Mouse (Mus musculus) heart, embryonic 16.5 days (tissue): Measurements from ENCODE around the gene Ankrd13a. TPM values are rescaled to one million over a fixed set of nuclear protein-coding genes. Genes with fewer than 3 reads are reported as not detected.

ENCODE experiments used
- ATAC-seq: fragments of 200-750 bp; cut with Nextera tagmentation; replicated peaks from 2 replicates; pipeline ENCODE4 v1.8.0; 2017; ENCODE audit warnings: moderate number of reproducible peaks; ENCODE audit not compliant: insufficient read depth, low FRiP score; ENCODE audit errors: extremely low read depth
- H3K27ac ChIP-seq: fragments of 300-500 bp; sonication (generic); 2 replicates; pipeline ENCODE4 v1.5.1; 2014; ENCODE audit warnings: mild to moderate bottlenecking, low read length, control low read depth, moderate library complexity
- H3K27me3 ChIP-seq: fragments of 300-500 bp; sonication (generic); 2 replicates; pipeline ENCODE4 v1.6.1; 2014; ENCODE audit warnings: low read length, mixed read lengths; ENCODE audit not compliant: control insufficient read depth, insufficient read depth
- H3K36me3 ChIP-seq: fragments of 300-500 bp; sonication (generic); 2 replicates; pipeline ENCODE4 v1.6.1; 2014; ENCODE audit not compliant: control insufficient read depth, insufficient read depth
- H3K4me1 ChIP-seq: fragments of 300-500 bp; sonication (generic); 2 replicates; pipeline ENCODE4 v1.6.1; 2014; ENCODE audit warnings: low read length, mixed read lengths; ENCODE audit not compliant: control insufficient read depth, insufficient read depth
- H3K4me2 ChIP-seq: fragments of 300-500 bp; sonication (generic); 2 replicates; pipeline ENCODE4 v1.6.1; 2014; ENCODE audit warnings: low read depth, mild to moderate bottlenecking, control low read depth, low read length
- H3K4me3 ChIP-seq: fragments of 300-500 bp; sonication (generic); 2 replicates; pipeline ENCODE4 v1.5.1; 2014; ENCODE audit warnings: mild to moderate bottlenecking, control low read depth, low read length
- H3K9ac ChIP-seq: fragments of 300-500 bp; sonication (generic); 2 replicates; pipeline ENCODE4 v1.6.1; 2014; ENCODE audit warnings: low read length, control low read depth
- H3K9me3 ChIP-seq: fragments of 300-500 bp; sonication (generic); replicated peaks from 2 replicates; pipeline ENCODE4 v1.6.1; 2016; ENCODE audit warnings: low read length; ENCODE audit not compliant: control insufficient read depth
- WGBS: fragments of 180-500 bp; shearing (Covaris S2); extraction: QIAGEN DNeasy Blood & Tissue Kit; methylation state at CpG from one replicate; pipeline ENCODE4 v1.1.7; 2014; 5-methylcytosine and 5-hydroxymethylcytosine counted together
- polyA plus RNA-seq: library from polyadenylated mRNA; unstranded; fragments of >200 nt; fragmentation: Nextera tagmentation; extraction: Ambion mirVana; gene quantifications from 2 replicates; pipeline ENCODE4 v1.2.1, GENCODE M21; 2015

Ankrd13a gene
- polyA plus RNA-seq, 1 experiment from 2014 or later, result 28.4 TPM

DNA sequence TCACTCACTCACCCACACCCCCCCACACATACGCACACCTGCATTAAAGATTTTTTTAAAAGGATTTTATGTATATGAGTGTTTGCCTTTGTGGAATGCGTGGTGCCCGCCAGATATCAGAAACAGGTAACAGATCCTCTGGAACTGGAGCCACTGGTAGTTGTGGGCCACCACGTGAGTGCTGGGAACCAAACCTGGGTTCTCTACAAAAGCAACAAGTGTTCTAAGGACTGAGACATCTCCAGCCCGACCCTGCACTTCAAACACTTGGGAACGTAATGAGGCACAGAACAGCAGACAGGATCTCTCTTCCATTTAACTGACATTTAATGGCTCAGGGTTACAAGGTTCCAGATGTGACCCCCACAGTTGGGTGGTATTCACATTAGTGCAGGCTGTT lies 33.4 kb downstream of the Ankrd13a start:
- WGBS, result 66% methylated on average over 6 of the region's 6 CpGs
- Histone ChIP-seq H3K4me3 (no peak overlapping the region), H3K27ac (peak overlapping the region; percentile 84), H3K9ac (no peak overlapping the region; the same call in 1 of the 2 replicates), H3K4me1 (peaks cover 28% of the 10 kb centered on the region), H3K36me3 (peaks cover 16% of the 10 kb centered on the region), H3K9me3 (no peaks in the 10 kb centered on the region), H3K27me3 (no peaks in the 10 kb centered on the region), H3K4me2 (peak overlapping the region; percentile 2; the same call in 1 of the 2 replicates)
- ATAC-seq, result no peak

DNA sequence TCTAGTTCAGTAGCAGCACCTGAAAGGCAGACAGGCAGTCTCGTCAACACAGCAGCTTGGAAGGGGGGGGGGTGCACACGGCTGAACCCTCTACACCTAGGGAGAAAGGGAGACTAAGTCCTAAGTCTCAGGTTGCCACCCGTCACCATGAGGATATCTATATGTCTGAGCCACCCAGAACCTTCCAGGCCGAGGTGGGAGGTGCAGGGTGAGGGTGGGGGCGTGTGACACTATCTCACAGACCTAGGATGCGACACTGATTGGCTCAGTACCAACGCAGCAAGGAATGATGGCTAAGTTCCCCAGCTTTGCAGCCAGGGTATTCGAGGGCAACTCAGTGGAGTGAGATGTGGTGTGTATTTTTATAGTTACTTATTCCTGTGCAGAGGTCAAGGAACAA lies 33.9 kb downstream of the Ankrd13a start:
- no peak overlapping the region; the same call in 1 of the 2 replicates for H3K27ac ChIP-seq
- ATAC-seq, result no peak
- H3K4me3 ChIP-seq, result no peak overlapping the region
- H3K4me1 ChIP-seq, result peaks cover 29% of the 10 kb centered on the region
- H3K4me2 ChIP-seq, result no peak overlapping the region
- no peak overlapping the region for H3K9ac ChIP-seq
- WGBS, result 74% methylated on average over 8 of the region's 8 CpGs
- H3K27me3 ChIP-seq, result no peaks in the 10 kb centered on the region
- H3K36me3 ChIP-seq, result peaks cover 13% of the 10 kb centered on the region
- H3K9me3 ChIP-seq, result no peaks in the 10 kb centered on the region

DNA sequence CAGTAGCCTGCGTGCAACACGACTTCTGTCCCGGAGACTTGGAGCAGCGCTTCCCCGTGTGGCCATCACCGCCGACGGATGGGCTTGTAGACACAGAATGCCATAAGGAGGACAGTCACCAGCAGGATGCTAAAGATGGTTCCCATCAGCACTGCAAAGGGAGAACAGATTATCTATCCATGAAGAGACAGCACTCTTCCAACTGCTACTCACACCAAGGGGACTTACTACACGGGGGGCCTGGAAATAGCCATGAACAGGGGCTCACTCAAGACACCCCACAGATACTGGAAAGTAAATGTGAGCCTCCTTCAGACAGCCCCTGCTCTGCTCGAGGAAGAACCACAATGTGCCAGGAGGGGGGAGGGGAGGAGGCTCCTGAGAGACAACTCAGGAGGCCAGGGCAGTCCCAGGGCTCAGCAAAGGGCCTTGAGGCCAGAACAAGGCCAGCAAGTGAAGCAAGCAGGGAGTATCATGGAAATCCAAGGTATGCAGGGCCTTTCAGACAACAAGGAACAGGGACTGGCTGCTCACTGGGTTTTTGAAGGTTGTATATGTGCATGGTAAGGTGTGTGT lies 34.8 kb downstream of the Ankrd13a start:
- Histone ChIP-seq H3K36me3 (peaks cover 4% of the 10 kb centered on the region), H3K27ac (no peak overlapping the region), H3K4me2 (no peak overlapping the region), H3K9me3 (no peaks in the 10 kb centered on the region), H3K27me3 (no peaks in the 10 kb centered on the region), H3K4me3 (no peak overlapping the region), H3K4me1 (peaks cover 29% of the 10 kb centered on the region), H3K9ac (no peak overlapping the region)
- 78% methylated on average over 10 of the region's 10 CpGs for WGBS
- no peak for ATAC-seq

DNA sequence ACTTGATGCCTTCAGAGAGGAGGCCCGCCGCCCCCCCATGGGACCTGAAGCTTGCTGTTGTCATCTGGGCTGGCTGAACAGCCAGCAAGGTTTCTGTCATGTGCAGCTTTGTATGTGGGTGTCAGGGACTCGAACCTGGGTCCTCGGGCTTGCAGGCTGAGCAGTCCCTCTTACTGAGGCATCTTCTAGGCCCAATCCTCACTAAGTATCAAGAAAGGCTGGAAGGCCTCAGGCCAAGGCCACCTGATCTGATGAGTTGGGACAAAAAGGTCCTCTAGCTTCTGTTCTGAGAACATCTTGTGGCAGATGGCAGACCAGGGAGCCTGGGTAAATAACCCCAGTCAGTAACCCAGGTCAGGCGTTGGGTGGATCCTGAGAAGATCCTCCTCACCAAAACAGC lies 35.3 kb downstream of the Ankrd13a start:
- Histone ChIP-seq H3K4me3 (no peak overlapping the region), H3K27me3 (no peaks in the 10 kb centered on the region), H3K36me3 (no peaks in the 10 kb centered on the region), H3K4me1 (peaks cover 29% of the 10 kb centered on the region), H3K27ac (no peak overlapping the region), H3K9me3 (no peaks in the 10 kb centered on the region), H3K4me2 (no peak overlapping the region), H3K9ac (no peak overlapping the region)
- WGBS, result 83% methylated on average over 5 of the region's 5 CpGs
- no peak for ATAC-seq

DNA sequence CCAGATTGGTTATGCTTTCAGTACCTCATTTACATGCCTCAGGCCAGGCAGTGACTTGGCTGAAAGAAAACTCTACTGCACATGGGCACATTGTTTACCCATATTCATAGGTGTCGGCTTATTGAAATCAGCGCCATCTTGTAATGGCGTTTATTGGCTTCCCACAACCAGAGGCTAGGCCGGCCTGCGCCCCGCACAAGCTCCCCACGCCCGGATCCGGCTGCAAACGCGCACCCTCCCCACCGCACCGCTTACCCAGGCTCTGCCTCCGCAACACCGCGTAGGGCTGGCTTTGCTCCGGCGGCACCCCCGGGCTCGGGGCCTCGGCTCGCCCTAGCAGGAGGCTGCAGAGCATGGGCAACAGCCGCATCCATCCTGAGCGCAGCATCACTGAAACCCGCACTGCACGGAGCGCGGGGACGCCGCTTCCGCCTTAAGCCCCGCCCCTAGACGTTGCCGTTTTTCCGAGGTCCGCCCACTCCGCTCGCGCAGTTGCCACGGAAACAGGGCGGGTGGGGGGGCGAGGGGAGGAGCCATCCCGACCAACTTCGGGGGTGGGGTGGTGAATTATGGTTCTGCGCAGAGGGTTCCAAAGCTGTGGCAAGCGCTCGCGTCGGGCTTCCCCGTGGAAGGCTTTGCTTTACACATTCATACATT lies 39.2 kb downstream of the Ankrd13a start:
- peaks cover 3% of the 10 kb centered on the region for H3K4me1 ChIP-seq
- WGBS, result under 1% methylated on average over 50 of the region's 50 CpGs

DNA sequence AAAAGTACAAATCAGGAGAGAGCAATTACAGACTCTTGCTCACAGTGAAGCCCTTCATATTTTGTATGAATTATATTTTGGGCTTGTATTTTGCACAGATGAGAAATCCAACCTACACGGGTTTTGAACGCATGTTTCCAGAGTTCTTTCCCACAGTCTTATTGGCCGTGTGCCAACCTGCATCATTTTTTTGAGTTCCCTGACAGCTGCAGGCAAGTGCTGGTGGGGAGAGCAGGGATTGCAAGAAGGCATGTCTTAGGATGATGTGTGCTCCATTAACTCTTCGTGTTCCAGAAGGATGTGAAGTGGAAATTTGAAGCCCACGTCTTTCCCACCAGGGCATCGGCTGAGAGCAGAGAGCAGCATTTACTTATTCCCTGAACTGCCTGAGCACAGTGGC lies 42.1 kb downstream of the Ankrd13a start:
- Histone ChIP-seq H3K4me3 (no peak overlapping the region), H3K27ac (no peak overlapping the region), H3K27me3 (no peaks in the 10 kb centered on the region), H3K4me2 (no peak overlapping the region), H3K9me3 (peaks cover 2% of the 10 kb centered on the region; the same call in 1 of the 2 replicates), H3K9ac (no peak overlapping the region), H3K4me1 (peaks cover 3% of the 10 kb centered on the region; the same call in 1 of the 2 replicates), H3K36me3 (0 out of 2 replicates have a peak, but pooled peaks cover 3% of the 10 kb centered on the region)
- no peak for ATAC-seq
- 74% methylated on average over 6 of the region's 6 CpGs for WGBS

More for the DNA sequence above, 39.2 kb downstream of the Ankrd13a start:
- no peaks in the 10 kb centered on the region for H3K9me3 ChIP-seq
- H3K9ac ChIP-seq, result peak overlapping the region; percentile 90
- no peaks in the 10 kb centered on the region for H3K36me3 ChIP-seq
- H3K4me2 ChIP-seq, result peak overlapping the region; percentile 76
- peak overlapping the region; percentile 79 for H3K27ac ChIP-seq
- ATAC-seq, result peak; percentile 90
- H3K4me3 ChIP-seq, result peak overlapping the region; percentile 99
- no peaks in the 10 kb centered on the region for H3K27me3 ChIP-seq

DNA sequence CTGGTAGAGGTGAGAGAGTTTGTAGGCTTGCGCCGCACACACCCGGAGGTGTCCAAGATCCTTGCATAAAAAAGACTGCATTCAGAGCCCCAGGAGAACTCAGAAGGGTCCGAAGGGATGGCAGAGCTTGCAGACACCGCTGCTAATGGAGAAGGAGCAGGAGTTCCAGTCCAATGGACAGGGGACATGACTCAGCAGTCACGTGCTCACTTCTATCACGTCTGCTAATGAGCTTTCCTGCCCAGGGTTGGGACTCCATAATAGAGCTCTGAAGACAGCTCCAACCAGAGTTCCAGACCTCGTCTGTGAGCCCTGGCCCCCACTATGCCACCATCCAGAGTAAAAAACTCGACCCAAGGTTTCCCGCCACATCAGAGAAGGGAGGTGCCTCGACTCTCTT lies 43.6 kb downstream of the Ankrd13a start:
- H3K9ac ChIP-seq, result no peak overlapping the region
- ATAC-seq, result no peak
- H3K4me2 ChIP-seq, result no peak overlapping the region
- no peak overlapping the region for H3K27ac ChIP-seq
- H3K4me3 ChIP-seq, result no peak overlapping the region
- 74% methylated on average over 11 of the region's 11 CpGs for WGBS
- 0 out of 2 replicates have a peak, but pooled peaks cover 3% of the 10 kb centered on the region for H3K36me3 ChIP-seq
- H3K27me3 ChIP-seq, result no peaks in the 10 kb centered on the region
- no peaks in the 10 kb centered on the region; the same call in 1 of the 2 replicates for H3K4me1 ChIP-seq
- H3K9me3 ChIP-seq, result peaks cover 4% of the 10 kb centered on the region; the same call in 1 of the 2 replicates

DNA sequence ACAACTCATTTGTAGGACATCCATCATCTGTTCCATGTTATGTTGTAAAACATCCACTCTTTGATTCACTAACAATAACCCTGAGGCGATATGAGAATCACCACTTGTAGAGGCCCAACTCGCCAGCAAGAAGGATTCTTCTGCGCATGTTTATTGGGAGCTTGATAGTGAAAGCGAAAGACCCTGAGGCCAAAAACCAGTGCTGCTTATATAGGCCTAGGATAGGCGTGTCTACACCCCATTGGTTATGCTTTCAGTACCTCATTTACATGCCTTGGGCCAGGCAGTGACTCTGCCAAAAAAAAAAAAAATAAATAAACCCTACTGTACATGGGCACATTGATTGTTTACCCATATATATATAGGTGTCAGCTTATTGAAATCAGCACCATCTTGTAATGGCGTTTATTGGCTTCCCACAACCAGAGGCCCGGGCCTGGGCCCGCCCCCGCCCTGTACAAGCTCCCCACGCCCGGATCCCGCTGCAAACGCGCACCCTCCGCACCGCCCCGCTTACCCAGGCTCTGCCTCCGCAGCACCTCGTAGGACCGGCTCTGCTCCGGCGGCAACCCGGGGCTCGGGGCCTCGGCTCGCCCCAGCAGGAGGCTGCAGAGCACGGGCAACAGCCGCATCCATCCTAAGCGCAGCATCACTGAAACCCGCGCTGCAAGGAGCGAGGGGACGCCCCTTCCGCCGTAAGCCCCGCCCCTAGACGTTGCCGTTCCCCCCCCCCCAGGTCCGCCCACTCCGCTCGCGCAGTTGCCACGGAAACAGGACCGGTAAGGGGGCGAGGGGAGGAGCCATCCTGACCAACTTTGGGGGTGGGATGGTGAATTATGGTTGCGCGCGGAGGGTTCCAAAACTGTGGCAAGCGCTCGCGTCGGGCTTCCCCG lies 48.6 kb downstream of the Ankrd13a start, which contains the start of gene 1500011B03Rik:
1500011B03Rik (minus strand) TSS at position 673 of the 893 bp plus-strand sequence.
- peak within 1 kb of the TSS; percentile 64 for H3K9ac ChIP-seq
- peak within 1 kb of the TSS; percentile 58 for H3K27ac ChIP-seq
- H3K9me3 ChIP-seq, result peaks cover 4% of the 10 kb centered on the region; the same call in 1 of the 2 replicates
- WGBS, result 9% methylated on average over 53 of the region's 53 CpGs
- peak; percentile 81 for ATAC-seq
- no peaks in the 10 kb centered on the region for H3K27me3 ChIP-seq
- peak within 1 kb of the TSS; percentile 68 for H3K4me3 ChIP-seq
- H3K36me3 ChIP-seq, result 0 out of 2 replicates have a peak, but pooled peaks cover 3% of the 10 kb centered on the region
- H3K4me2 ChIP-seq, result peak within 1 kb of the TSS; percentile 70
- peaks cover 3% of the 10 kb centered on the region; the same call in 1 of the 2 replicates for H3K4me1 ChIP-seq
